Mouse (Mus musculus) intestine, postnatal 0 days (tissue): Measurements from ENCODE around the gene Nrg4. TPM values are rescaled to one million over a fixed set of nuclear protein-coding genes. Genes with fewer than 3 reads are reported as not detected.

ENCODE experiments used
- ATAC-seq: fragments of 200-750 bp; cut with Nextera tagmentation; 2 replicates; pipeline ENCODE4 v1.8.0; 2017; ENCODE audit warnings: mild to moderate bottlenecking, moderate TSS enrichment, moderate library complexity
- H3K27ac ChIP-seq: fragments of 300-500 bp; sonication (generic); 2 replicates; pipeline ENCODE4 v1.5.1; 2014; ENCODE audit warnings: mild to moderate bottlenecking, low read depth, low read length, moderate library complexity
- H3K27me3 ChIP-seq: fragments of 300-500 bp; sonication (generic); replicated peaks from 2 replicates; pipeline ENCODE4 v1.6.1; 2014; ENCODE audit warnings: low read length, mixed read lengths; ENCODE audit not compliant: control insufficient read depth, insufficient read depth
- H3K36me3 ChIP-seq: fragments of 300-500 bp; sonication (generic); 2 replicates; pipeline ENCODE4 v1.6.1; 2014; ENCODE audit warnings: mild to moderate bottlenecking, moderate library complexity; ENCODE audit not compliant: control insufficient read depth, insufficient read depth
- H3K4me1 ChIP-seq: fragments of 300-500 bp; sonication (generic); replicated peaks from 2 replicates; pipeline ENCODE4 v1.6.1; 2014; ENCODE audit warnings: antibody characterized with exemption, low read length, mixed read lengths; ENCODE audit not compliant: control insufficient read depth, insufficient read depth
- H3K4me2 ChIP-seq: fragments of 300-500 bp; sonication (generic); replicated peaks from 2 replicates; pipeline ENCODE4 v1.6.1; 2014; ENCODE audit warnings: low read depth, mild to moderate bottlenecking, moderate library complexity
- H3K4me3 ChIP-seq: fragments of 300-500 bp; sonication (generic); 2 replicates; pipeline ENCODE4 v1.5.1; 2014; ENCODE audit warnings: low read depth, low read length
- H3K9ac ChIP-seq: fragments of 300-500 bp; sonication (generic); 2 replicates; pipeline ENCODE4 v1.6.1; 2014; ENCODE audit warnings: mild to moderate bottlenecking, low read depth, low read length
- H3K9me3 ChIP-seq: fragments of 300-500 bp; sonication (generic); 2 replicates; pipeline ENCODE4 v1.6.1; 2016; ENCODE audit warnings: mixed run types; ENCODE audit not compliant: control insufficient read depth
- CTCF ChIP-seq: sonication (generic); IDR thresholded peaks from 2 replicates; pipeline ENCODE4 v1.5.1; 2016; ENCODE audit warnings: low read depth, mild to moderate bottlenecking, control low read depth, antibody characterized with exemption, moderate library complexity
- WGBS: fragments of 180-500 bp; shearing (Covaris S2); extraction: QIAGEN DNeasy Blood & Tissue Kit; methylation state at CpG from one replicate; pipeline ENCODE4 v1.1.7; 2014; 5-methylcytosine and 5-hydroxymethylcytosine counted together
- polyA plus RNA-seq: library from polyadenylated mRNA; unstranded; fragments of >200 nt; fragmentation: Nextera tagmentation; extraction: Ambion mirVana; gene quantifications from 2 replicates; pipeline ENCODE4 v1.2.1, GENCODE M21; 2015

Nrg4 gene
- polyA plus RNA-seq, 1 experiment from 2014 or later, result 4.9 TPM

- 87% methylated on average over 5 of the region's 5 CpGs for WGBS
- Histone ChIP-seq H3K27me3 (no peaks in the 10 kb centered on the region), H3K9me3 (no peaks in the 10 kb centered on the region), H3K4me1 (no peaks in the 10 kb centered on the region), H3K36me3 (no peaks in the 10 kb centered on the region), H3K4me3 (no peak overlapping the region), H3K9ac (no peak overlapping the region), H3K27ac (no peak overlapping the region), H3K4me2 (no peak overlapping the region)
- no peak for ATAC-seq
- no peak for TF ChIP-seq CTCF
Measured at GRCm38 (mm10) chr9:55232110-55232509, 94.5 kb downstream of the Nrg4 start.

- no peak for ATAC-seq
- WGBS, result 67% methylated on average over 6 of the region's 6 CpGs
- peak; percentile 70 for TF ChIP-seq CTCF
Measured at GRCm38 (mm10) chr9:55231544-55231943, 95.1 kb downstream of the Nrg4 start.

DNA sequence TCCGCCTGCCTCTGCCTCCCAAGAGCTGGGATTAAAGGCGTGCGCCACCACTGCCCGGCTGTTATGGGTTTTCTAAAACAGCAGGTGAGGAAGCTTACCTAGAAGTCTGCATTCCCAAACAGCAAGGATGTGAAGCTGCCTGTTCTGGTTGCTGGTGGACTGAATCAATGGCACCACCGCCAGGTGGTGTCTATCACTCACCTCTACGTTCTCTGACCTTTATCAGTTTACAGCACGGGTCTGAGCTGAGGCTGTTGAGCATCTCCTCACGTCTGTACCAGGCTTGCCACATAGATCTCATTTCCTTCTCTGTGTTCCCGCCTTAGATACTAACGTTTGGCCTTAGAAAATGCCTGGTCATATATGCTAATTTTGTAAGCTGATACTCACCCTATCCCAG, 97.6 kb downstream of the Nrg4 start:
- no peak overlapping the region for H3K4me3 ChIP-seq
- no peaks in the 10 kb centered on the region for H3K4me1 ChIP-seq
- peaks cover 11% of the 10 kb centered on the region for H3K36me3 ChIP-seq
- no peaks in the 10 kb centered on the region for H3K9me3 ChIP-seq
- WGBS, result 54% methylated on average over 10 of the region's 10 CpGs
- no peak overlapping the region for H3K9ac ChIP-seq
- no peak overlapping the region for H3K4me2 ChIP-seq
- ATAC-seq, result no peak
- TF ChIP-seq CTCF, result peak; percentile 51
- no peaks in the 10 kb centered on the region for H3K27me3 ChIP-seq
- H3K27ac ChIP-seq, result no peak overlapping the region

More at GRCm38 (mm10) chr9:55231544-55231943, 95.1 kb downstream of the Nrg4 start:
- no peak overlapping the region for H3K27ac ChIP-seq
- H3K4me2 ChIP-seq, result no peak overlapping the region
- H3K4me3 ChIP-seq, result no peak overlapping the region
- H3K9ac ChIP-seq, result no peak overlapping the region
- H3K36me3 ChIP-seq, result no peaks in the 10 kb centered on the region
- H3K9me3 ChIP-seq, result no peaks in the 10 kb centered on the region
- no peaks in the 10 kb centered on the region for H3K27me3 ChIP-seq
- no peaks in the 10 kb centered on the region for H3K4me1 ChIP-seq

- Histone ChIP-seq H3K9me3 (no peaks in the 10 kb centered on the region), H3K4me2 (no peak overlapping the region), H3K27me3 (no peaks in the 10 kb centered on the region), H3K4me1 (no peaks in the 10 kb centered on the region), H3K4me3 (no peak overlapping the region), H3K36me3 (peaks cover 19% of the 10 kb centered on the region), H3K9ac (no peak overlapping the region), H3K27ac (no peak overlapping the region)
- 87% methylated on average over 4 of the region's 4 CpGs for WGBS
- no peak for ATAC-seq
- no peak for TF ChIP-seq CTCF
Measured at GRCm38 (mm10) chr9:55228149-55228548, 98.5 kb downstream of the Nrg4 start.

- Histone ChIP-seq H3K27me3 (no peaks in the 10 kb centered on the region), H3K9ac (no peak overlapping the region), H3K4me3 (no peak overlapping the region), H3K4me2 (no peak overlapping the region), H3K27ac (no peak overlapping the region), H3K4me1 (no peaks in the 10 kb centered on the region), H3K9me3 (no peaks in the 10 kb centered on the region), H3K36me3 (peaks cover 38% of the 10 kb centered on the region)
- ATAC-seq, result no peak
- no peak for TF ChIP-seq CTCF
- WGBS, result 90% methylated on average over 3 of the region's 3 CpGs
Measured at GRCm38 (mm10) chr9:55226251-55226650, 100.4 kb downstream of the Nrg4 start.

DNA sequence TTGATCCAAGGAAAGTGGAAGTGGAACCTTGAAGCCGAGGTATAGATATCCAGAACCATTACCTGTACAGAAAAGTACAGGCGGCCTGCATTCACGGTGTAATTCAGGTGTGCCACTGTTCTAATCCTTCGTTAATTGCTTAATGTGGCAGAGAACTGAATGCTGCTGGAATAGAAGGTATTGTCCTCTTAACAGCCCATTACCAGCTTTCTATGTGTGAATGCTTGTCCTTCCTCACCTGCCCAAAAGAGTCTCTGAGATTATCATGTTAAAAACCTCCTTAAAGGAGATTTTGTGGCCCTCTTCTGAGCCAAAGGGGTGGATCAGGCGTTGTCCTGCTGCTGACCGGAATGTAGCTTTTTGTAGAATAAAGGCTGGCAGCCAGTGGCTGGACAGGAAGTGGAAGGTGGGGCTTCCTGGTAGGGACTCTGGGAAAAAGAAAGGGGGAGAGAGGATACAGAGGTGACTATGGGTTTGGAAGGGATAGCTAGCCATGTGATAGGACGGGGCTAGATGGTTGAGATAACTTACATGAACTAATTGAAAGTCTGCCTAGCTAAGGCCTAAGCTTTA, 101.4 kb downstream of the Nrg4 start:
- no peak overlapping the region for H3K4me3 ChIP-seq
- ATAC-seq, result no peak
- H3K27ac ChIP-seq, result peak overlapping the region; percentile 7; the same call in 1 of the 2 replicates
- no peak for TF ChIP-seq CTCF
- peaks cover 48% of the 10 kb centered on the region for H3K36me3 ChIP-seq
- 84% methylated on average over 7 of the region's 7 CpGs for WGBS
- no peaks in the 10 kb centered on the region for H3K4me1 ChIP-seq
- no peaks in the 10 kb centered on the region for H3K27me3 ChIP-seq
- H3K9ac ChIP-seq, result no peak overlapping the region
- H3K4me2 ChIP-seq, result no peak overlapping the region
- H3K9me3 ChIP-seq, result no peaks in the 10 kb centered on the region

- WGBS, result 88% methylated on average over 3 of the region's 3 CpGs
- H3K4me2 ChIP-seq, result no peak overlapping the region
- H3K27ac ChIP-seq, result no peak overlapping the region; the same call in 1 of the 2 replicates
- peaks cover 81% of the 10 kb centered on the region for H3K36me3 ChIP-seq
- no peaks in the 10 kb centered on the region for H3K27me3 ChIP-seq
- H3K4me3 ChIP-seq, result no peak overlapping the region
- TF ChIP-seq CTCF, result no peak
- no peaks in the 10 kb centered on the region for H3K9me3 ChIP-seq
- no peak overlapping the region for H3K9ac ChIP-seq
- no peak for ATAC-seq
- H3K4me1 ChIP-seq, result no peaks in the 10 kb centered on the region
Measured at GRCm38 (mm10) chr9:55217381-55217780, 109.3 kb downstream of the Nrg4 start.
